Comparison of ENCODE assay signal across 33 mouse cellular contexts in genomic region chr9:30515953-30516352, GRCm38 (mm10).
DNase-seq lines count a peak whose midpoint lies in the region; ATAC-seq lines count a peak whose summit lies in the region.
"Had no signal": no experiment of that assay in that cellular context is flagged by ENCODE, and none has a peak within 500 bp of the region (broad histone marks: within the 10 kb centered on the region; RNA-seq: fewer than 3 reads in every experiment).

No protein-coding gene starts in this region.

- H3K27me3 ChIP-seq in heart, embryonic 10.5 days (ENCODE audit: insufficient read depth, poor library complexity, severe bottlenecking) = no peaks in the 10 kb centered on the region
- no peaks in the 10 kb centered on the region for H3K27me3 ChIP-seq in heart, embryonic 12.5 days (replicated peaks)
- no peaks in the 10 kb centered on the region for H3K27me3 ChIP-seq in limb, embryonic 11.5 days (ENCODE audit: control insufficient read depth, insufficient read depth, low read length)
- no peaks in the 10 kb centered on the region for H3K27me3 ChIP-seq in forebrain, embryonic 11.5 days (ENCODE audit: control insufficient read depth, insufficient read depth, low read length)
- H3K27me3 ChIP-seq: embryonic facial prominence, embryonic 13.5 days; forebrain, embryonic 12.5 days; Patski had no signal

- no peak overlapping the region for H3K4me2 ChIP-seq in heart, embryonic 12.5 days
- H3K4me2 ChIP-seq in limb, embryonic 11.5 days (ENCODE audit: low read depth, severe bottlenecking) = no peak overlapping the region
- H3K4me2 ChIP-seq in forebrain, embryonic 11.5 days (ENCODE audit: low read depth, low read length, severe bottlenecking) = no peak overlapping the region
- H3K4me2 ChIP-seq: embryonic facial prominence, embryonic 13.5 days; forebrain, embryonic 12.5 days; heart, embryonic 11.5 days; stomach, embryonic 15.5 days had no signal

- H3K36me3 ChIP-seq in heart, embryonic 10.5 days = no peaks in the 10 kb centered on the region
- H3K36me3 ChIP-seq in heart, embryonic 12.5 days = no peaks in the 10 kb centered on the region
- no peaks in the 10 kb centered on the region for H3K36me3 ChIP-seq in limb, embryonic 11.5 days (ENCODE audit: control insufficient read depth, insufficient read depth, low read length)
- no peaks in the 10 kb centered on the region for H3K36me3 ChIP-seq in forebrain, embryonic 11.5 days (ENCODE audit: control insufficient read depth, insufficient read depth, low read length)
- H3K36me3 ChIP-seq: embryonic facial prominence, embryonic 13.5 days; forebrain, embryonic 12.5 days; stomach, embryonic 15.5 days had no signal

- DNase-seq in heart, embryonic 10.5 days (ENCODE audit: low spot score) = peak; percentile 48
- peak; percentile 92 for DNase-seq in R1 (ENCODE audit: low read depth, low spot score)
- DNase-seq in embryo, embryonic 9.5 days (ENCODE audit: extremely low spot score) = peak; percentile 19
- DNase-seq in limb, embryonic 11.5 days (ENCODE audit: low spot score) = peak; percentile 71
- no peak for DNase-seq in thymus, postnatal 10 days (ENCODE audit: low spot score in 2 of 2)
- DNase-seq in layer of hippocampus, postnatal 10 days (ENCODE audit: low spot score in 2 of 2) = no peak
- no peak for DNase-seq in forebrain, embryonic 11.5 days (ENCODE audit: low spot score)
- DNase-seq: adrenal gland, adult 2 months; adrenal gland, postnatal 36 days; cerebellum, adult 18-20 months; cerebellum, postnatal 10 days; gastrocnemius, postnatal 14 days; kidney, adult 18-20 months; kidney, postnatal 36 days; layer of hippocampus, adult 9-11 months; liver; lung, adult 2 months; lung, postnatal 10 days; midbrain, embryonic 14.5 days; right cerebral cortex, postnatal 25 days; thymus, postnatal 25 days had no signal

- no peaks in the 10 kb centered on the region for H3K9me3 ChIP-seq in heart, embryonic 10.5 days
- peaks cover 4% of the 10 kb centered on the region; the same call in 1 of the 2 replicates for H3K9me3 ChIP-seq in heart, embryonic 12.5 days (replicated peaks)
- H3K9me3 ChIP-seq in limb, embryonic 11.5 days (ENCODE audit: control insufficient read depth, low read length) = no peaks in the 10 kb centered on the region
- no peaks in the 10 kb centered on the region for H3K9me3 ChIP-seq in forebrain, embryonic 11.5 days (ENCODE audit: control insufficient read depth, low read length)
- H3K9me3 ChIP-seq: embryonic facial prominence, embryonic 13.5 days; forebrain, embryonic 12.5 days; stomach, embryonic 15.5 days had no signal

- H3K4me1 ChIP-seq in heart, embryonic 10.5 days = no peaks in the 10 kb centered on the region
- H3K4me1 ChIP-seq in heart, embryonic 12.5 days (replicated peaks) = no peaks in the 10 kb centered on the region
- peaks cover 12% of the 10 kb centered on the region for H3K4me1 ChIP-seq in limb, embryonic 11.5 days (ENCODE audit: control insufficient read depth, insufficient read depth, low read length)
- H3K4me1 ChIP-seq in forebrain, embryonic 11.5 days (replicated peaks; ENCODE audit: control insufficient read depth, insufficient read depth, low read length) = no peaks in the 10 kb centered on the region
- H3K4me1 ChIP-seq: stomach, embryonic 15.5 days had no signal

- H3K4me3 ChIP-seq in heart, embryonic 10.5 days = no peak overlapping the region
- no peak overlapping the region for H3K4me3 ChIP-seq in heart, embryonic 12.5 days
- H3K4me3 ChIP-seq in limb, embryonic 11.5 days (ENCODE audit: low read depth, low read length) = no peak overlapping the region
- no peak overlapping the region for H3K4me3 ChIP-seq in forebrain, embryonic 11.5 days (ENCODE audit: low read depth, low read length)
- H3K4me3 ChIP-seq: embryonic facial prominence, embryonic 13.5 days; erythroblast, embryonic 14.5 days; forebrain, embryonic 12.5 days; left cerebral cortex, adult 2 months; stomach, embryonic 15.5 days had no signal

- H3K27ac ChIP-seq in heart, embryonic 10.5 days = no peak overlapping the region
- no peak overlapping the region for H3K27ac ChIP-seq in heart, embryonic 12.5 days (ENCODE audit: poor library complexity, severe bottlenecking)
- H3K27ac ChIP-seq in limb, embryonic 11.5 days (replicated peaks; ENCODE audit: low read depth, low read length) = peak overlapping the region; percentile 22; the same call in 1 of the 2 replicates
- no peak overlapping the region for H3K27ac ChIP-seq in forebrain, embryonic 11.5 days (ENCODE audit: low read depth, low read length)
- H3K27ac ChIP-seq: embryonic facial prominence, embryonic 13.5 days; forebrain, embryonic 12.5 days; left cerebral cortex, adult 2 months; liver, embryonic 14.5 days; macrophage; stomach, embryonic 15.5 days had no signal

- no peak for ATAC-seq in heart, embryonic 12.5 days (ENCODE audit: insufficient number of reproducible peaks, low FRiP score)
- ATAC-seq in limb, embryonic 11.5 days (ENCODE audit: insufficient number of reproducible peaks, low FRiP score, low TSS enrichment, low read depth) = no peak
- no peak for ATAC-seq in forebrain, embryonic 11.5 days (replicated peaks; ENCODE audit: low FRiP score)
- ATAC-seq: CD4-positive, CD25-positive, alpha-beta regulatory T cell, adult 4 months; hindbrain, embryonic 16.5 days; Patski had no signal

- no peak overlapping the region for H3K9ac ChIP-seq in heart, embryonic 12.5 days
- H3K9ac ChIP-seq in limb, embryonic 11.5 days (ENCODE audit: low read length) = no peak overlapping the region
- H3K9ac ChIP-seq in forebrain, embryonic 11.5 days (ENCODE audit: low read length) = no peak overlapping the region
- H3K9ac ChIP-seq: embryonic facial prominence, embryonic 13.5 days; forebrain, embryonic 12.5 days; liver, embryonic 14.5 days; stomach, embryonic 15.5 days had no signal

Comparison
In these comparisons a context has a peak if more than half of its experiments do, and no peak if none do; other contexts are left out.
1. DNase-seq: peak in heart, embryonic 10.5 days (single experiment), R1 (single experiment), embryo, embryonic 9.5 days (single experiment) and limb, embryonic 11.5 days (single experiment); none in thymus, postnatal 10 days (0 of 2), layer of hippocampus, postnatal 10 days (0 of 2) and forebrain, embryonic 11.5 days (single experiment).